Mouse (Mus musculus) common myeloid progenitor, adult 5-6 weeks (primary cell): ENCODE measurements around the gene H1foo. TPM values are rescaled to one million over a fixed set of nuclear protein-coding genes. Genes with fewer than 3 reads are reported as not detected.

ENCODE experiments used
- ATAC-seq: replicated peaks from 2 replicates; pipeline ENCODE4 v1.8.0; 2016; ENCODE audit warnings: low read depth, mild to moderate bottlenecking, moderate TSS enrichment, inconsistent platforms; ENCODE audit not compliant: poor library complexity, severe bottlenecking
- total RNA-seq: library from RNA; stranded (forward); fragments of 200-1000, 187-1606 nt; gene quantifications from 2 replicates; pipeline ENCODE4 v1.2.3, GENCODE M21; 2017

Gene H1foo
- total RNA-seq = not detected in 2 replicates

- ATAC-seq = no peak
These were observed at the start of gene H1foo for GRCm38 (mm10) chr6:115944638-115945037. Gene H1foo (plus strand): TSS chr6:115944938.

DNA sequence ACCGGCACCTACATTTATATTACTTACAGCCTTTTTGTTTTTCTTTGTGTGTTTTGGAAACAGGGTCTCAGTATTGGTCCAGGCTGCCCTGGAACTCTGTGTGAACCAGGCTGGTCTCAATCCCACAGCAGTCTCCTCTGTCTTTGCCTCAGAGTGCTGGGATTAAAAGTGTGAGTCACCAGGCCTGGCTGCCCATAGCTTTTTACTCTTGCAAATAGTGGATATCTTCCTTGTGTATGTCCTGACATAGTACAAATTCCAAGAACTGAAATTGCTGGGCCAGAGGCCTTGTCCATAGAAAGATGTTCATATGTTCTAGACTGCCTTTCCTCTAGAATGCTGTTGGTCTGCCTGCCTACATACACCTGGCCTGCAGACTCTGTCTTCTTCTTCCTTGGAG, 48.4 kb upstream of the H1foo start:
- no peak for ATAC-seq

GRCm38 (mm10) chr6:115897117-115897516, 47.6 kb upstream of the H1foo start:
- peak; percentile 65 for ATAC-seq

DNA sequence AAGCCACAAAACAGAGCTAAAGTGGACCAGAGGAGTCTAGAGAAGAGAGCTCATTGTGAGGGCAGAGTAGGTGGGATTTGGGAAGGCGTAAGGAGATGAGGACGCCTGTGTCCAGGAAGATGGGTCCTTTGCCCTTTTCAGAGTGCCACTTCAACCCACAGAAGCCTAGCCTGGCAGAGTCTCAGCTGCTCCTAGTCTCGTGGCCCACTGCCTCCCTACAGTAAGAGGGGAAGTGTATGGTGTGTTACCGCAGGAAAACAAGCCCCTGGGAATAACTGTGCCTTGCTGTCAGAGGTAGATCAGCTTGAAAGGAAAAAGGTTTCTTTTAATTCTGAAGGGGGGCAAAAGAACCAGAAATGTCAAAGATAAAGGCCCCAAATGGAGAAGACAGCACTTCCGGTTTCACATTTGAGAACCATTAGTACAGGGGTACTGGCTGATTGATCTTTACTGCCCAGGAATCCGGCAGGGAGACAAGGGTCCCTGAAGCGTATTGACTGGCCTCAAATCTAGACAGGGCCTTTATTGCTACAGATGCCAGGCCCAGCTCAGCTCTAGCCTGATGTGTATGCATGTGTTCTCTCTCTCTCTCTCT, 46.7 kb upstream of the H1foo start:
- ATAC-seq = no peak

DNA sequence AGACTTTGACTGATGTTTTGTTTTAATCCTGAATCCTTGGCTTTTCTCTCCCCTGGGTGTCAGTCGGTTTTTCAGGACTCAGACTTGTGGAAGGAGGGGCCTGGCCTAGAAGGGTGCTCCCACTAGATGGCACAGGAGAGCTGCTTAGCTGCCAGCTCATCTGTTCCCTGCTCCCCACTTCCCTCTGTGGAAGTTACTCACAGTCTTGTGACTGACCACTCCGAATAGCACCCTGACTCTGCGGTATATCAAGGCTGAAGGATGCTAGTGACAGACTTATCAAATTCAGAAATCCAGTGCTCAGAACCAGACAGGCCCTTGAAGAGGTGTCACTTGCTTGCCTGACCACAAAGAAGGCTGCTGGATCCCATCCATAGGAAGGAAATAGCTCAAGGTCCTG, 43.7 kb upstream of the H1foo start:
- ATAC-seq = peak; percentile 82

DNA sequence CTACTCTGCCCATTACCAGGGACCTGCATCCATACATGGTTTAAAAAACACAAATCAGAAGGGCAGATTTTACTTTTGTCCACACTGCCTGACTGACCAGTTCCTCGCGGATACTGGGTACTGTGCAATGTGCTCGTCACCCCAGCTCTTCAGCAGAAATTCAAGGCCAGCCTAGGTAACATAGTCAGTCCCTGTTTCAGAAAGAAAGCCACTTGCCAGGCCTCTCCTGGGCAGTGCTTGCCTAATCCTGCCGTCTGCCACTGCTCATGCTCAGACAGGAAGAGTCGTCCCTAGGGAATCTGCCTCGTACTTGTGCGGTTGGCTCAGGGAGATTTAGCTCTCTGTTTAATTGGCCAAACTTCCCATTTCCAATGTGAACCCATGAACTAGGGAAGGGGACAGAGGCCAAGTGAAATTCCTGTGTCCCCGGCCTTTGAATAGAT, 43.2 kb upstream of the H1foo start:
- ATAC-seq = no peak

- no peak for ATAC-seq
These were observed 42.2 kb upstream of the H1foo start for GRCm38 (mm10) chr6:115902545-115902944.

- no peak for ATAC-seq
These were observed 39.2 kb upstream of the H1foo start for GRCm38 (mm10) chr6:115905568-115905967.

GRCm38 (mm10) chr6:115906455-115906854, 38.3 kb upstream of the H1foo start:
- peak; percentile 24 for ATAC-seq

GRCm38 (mm10) chr6:115906871-115907270, 37.9 kb upstream of the H1foo start:
- peak; percentile 75 for ATAC-seq

- no peak for ATAC-seq
These were observed 36.2 kb upstream of the H1foo start for GRCm38 (mm10) chr6:115908421-115908982.

- peak; percentile 50 for ATAC-seq
These were observed 35.7 kb upstream of the H1foo start for GRCm38 (mm10) chr6:115909052-115909451.

DNA sequence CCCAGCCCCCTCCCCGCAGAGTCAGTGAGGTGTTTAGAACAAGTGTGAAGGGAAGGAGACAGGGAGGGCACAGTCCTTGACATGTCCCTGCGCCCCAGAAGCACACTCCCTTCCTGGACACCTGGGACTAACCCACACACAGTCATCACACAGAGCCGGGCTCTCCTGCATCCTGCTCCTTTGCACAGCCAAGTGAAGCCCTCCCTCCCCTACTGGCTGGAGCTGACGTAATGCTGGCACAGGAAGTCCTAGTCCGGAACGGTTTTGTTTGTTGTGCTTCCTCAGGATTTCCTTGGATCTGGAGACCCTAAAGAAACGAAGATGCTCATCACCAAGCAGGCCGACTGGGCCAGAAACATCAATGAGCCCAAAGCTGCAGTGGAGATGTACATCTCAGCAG, 34.8 kb upstream of the H1foo start:
- peak; percentile 33; the same call in 1 of the 2 replicates for ATAC-seq

DNA sequence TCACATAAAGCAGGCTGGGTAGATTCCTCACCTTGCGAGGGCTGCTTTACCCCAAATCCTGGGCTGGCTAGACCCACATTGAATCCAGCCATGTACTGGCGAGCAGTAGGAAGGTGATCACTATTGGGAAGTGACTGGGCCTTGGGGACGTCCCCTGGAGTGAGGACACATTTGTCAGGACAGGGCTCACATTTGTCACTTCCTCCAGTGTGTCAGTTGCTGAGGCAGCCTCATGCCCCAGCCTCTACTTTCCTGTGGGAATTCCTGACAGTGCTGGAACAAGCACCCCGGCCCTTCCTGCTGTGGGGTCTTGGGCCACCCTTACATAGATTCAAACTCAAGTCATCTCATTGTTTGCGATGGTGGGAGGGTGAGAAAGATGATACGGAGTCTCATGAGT, 33.0 kb upstream of the H1foo start:
- no peak for ATAC-seq

DNA sequence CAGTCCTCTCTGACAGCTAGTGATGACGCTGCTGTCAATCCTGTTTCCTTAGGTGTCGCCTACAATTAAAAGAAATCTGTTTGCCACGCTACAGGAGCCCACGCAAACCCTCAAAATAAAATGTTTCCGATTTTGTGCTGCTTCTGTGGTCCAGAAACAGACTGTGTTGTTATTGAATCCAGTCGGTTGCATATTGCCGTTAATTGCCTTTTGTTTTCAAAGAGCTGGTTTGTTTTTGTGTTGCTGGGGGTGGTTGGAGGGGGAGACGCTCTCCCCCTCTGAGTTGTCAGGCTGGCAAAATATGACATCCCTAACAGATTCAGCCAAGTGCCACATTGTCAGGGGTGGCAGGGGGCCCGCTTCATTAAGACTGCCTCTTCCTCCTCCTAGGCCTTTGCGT, 31.3 kb upstream of the H1foo start:
- ATAC-seq = no peak

DNA sequence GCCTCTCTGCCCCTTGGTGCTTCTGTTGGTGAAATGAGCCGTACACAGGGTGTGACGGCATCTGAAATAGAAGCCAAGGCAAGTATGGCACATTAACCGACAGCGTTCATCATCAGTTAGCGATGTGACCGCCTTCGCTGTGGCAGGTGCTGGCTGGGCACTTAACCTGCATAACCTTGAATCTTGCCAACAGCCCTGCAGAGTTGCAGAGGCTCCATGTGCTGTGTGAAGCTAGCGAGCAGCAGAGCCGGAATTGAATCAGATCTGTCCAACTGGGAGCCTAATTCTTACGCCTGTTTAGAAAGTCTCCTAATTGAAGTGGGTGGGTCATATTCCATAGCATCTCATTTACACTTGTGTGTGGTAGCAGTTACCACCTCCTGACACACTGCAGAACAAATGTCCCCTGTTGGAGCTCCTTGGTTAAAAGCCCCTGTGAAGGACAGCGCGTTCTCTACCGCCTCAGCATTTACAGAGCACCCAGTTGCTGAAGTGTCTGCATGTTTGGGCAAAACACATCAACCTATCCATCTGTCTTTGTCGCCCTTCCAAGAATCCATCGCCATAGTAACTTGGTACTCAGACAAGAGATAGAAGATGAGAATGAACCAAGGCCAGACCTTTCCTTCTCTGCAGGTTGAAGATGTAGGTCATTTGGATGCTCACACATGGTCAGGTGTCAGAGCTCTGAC, 30.1 kb upstream of the H1foo start:
- no peak for ATAC-seq

DNA sequence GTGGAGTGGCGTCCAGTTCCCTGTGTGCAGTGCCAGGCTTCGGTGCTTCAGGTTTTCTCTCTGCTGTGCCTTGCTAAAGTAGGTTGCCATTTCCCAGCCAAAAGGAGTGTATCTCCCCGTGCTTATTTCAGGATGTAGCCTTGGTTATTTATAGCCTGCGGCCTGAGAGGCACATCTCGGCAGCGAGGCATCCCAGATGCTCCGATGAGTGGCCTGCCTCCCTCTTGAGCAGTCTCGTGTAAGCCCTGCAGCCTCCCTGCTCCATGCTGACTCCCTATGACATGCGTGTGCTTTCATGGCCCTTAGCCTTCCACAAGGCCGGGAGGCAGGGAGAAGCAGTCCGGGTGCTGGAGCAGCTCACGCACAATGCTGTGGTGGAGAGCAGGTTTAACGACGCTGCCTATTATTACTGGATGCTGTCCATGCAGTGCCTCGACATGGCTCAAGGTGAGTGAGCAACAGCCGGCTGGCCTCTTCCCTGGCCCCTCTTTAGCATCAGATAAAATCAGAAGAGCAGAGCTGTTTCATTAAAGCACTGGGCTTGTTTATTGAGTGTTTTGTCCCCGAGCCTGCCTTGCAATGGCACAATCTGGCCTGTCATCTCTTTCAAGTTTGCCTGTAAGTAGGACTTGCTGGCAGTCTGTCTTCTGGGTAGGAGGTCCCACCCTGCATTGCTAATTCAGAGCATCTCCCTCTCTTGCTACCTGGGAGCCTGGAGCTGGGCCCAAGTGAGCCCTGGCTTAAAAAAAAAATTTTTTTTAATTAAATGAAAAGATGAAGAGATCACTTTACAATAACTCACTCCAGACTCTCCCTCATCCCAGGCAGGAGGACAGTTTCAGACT, 28.9 kb upstream of the H1foo start:
- ATAC-seq = no peak

DNA sequence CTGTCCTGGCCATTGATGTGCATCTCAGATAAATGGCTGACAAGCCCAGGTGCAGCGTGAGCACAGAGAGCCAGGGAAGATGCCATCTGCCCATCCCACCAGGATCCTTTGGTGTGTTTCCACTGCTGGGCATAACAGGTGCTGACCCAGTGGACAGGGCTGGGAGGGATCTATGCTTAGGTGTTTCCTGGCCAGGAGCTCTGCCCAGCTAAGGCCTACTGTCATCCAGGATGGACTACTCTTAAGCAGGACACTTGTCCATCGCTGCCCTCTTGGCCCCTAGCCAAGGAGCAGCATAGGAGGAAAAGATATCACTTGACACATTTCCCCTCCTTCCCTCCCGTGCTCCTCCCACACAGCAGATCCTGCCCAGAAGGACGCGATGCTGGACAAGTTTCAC, 28.1 kb upstream of the H1foo start:
- no peak for ATAC-seq

DNA sequence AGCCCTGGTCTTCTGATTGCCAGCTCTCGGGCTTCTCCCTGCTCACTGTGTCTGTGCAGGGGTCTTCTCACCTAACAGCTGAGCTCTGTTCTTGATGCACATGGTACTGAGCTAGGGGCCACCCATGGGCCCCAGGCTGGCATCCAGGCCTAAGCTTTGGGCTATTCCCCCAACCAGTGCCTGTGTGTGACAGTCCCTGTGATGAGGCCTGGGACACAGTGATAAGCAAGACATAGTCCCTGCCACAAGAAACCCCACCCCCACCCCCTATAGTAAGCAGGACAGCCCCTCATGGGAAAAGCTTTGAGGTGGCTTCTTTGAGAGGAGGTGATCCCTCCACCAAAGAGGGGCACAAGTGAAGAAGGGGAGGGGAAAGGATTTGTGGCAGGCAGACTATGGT, 26.1 kb upstream of the H1foo start:
- no peak for ATAC-seq

GRCm38 (mm10) chr6:115919876-115920275, 24.9 kb upstream of the H1foo start:
- ATAC-seq = no peak

GRCm38 (mm10) chr6:115924829-115925228, 19.9 kb upstream of the H1foo start:
- ATAC-seq = no peak
